Mouse (Mus musculus) kidney, adult 8-10 months (tissue): ENCODE data around the gene Sgsm2.
"Not testable (repeated sequence)": the region's sequence is repeated elsewhere in the genome, so short reads cannot be mapped to it uniquely, and the experiment has no call there.

Experiments
- DNase-seq, 2 experiments: peaks; one replicate each; pipeline ENCODE4 v3.0.0; 2022

The Sgsm2 gene

DNA sequence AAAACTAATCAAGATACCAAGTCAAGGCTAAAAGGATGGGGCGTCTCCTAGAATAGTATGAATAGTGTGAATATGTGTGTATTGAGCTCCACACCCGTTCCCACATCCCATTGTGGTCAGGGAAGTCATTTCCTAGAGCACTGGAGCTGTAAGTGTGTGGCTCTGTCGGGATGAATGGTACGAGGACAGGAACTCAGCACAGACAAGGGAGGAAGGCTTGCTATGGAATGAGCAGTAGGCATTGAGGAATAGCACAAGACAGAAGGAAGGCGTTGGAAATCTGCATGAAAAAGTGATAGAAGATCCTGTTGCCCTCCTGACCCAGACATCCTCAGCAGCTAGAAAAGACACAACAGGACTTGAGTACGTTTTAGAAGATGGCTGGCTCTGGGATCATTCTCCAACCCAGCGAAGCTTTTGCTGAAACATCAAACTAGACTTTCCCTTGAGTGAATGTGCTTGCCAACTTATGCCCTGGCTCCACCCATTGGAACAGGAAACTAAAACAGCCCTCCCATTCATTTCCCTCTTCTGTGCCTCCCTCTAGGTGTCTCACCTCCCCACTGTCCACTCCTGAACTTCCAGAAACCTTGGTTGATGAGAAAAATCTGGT is 69.0 kb downstream of the Sgsm2 start:
- DNase-seq: no peak

DNA sequence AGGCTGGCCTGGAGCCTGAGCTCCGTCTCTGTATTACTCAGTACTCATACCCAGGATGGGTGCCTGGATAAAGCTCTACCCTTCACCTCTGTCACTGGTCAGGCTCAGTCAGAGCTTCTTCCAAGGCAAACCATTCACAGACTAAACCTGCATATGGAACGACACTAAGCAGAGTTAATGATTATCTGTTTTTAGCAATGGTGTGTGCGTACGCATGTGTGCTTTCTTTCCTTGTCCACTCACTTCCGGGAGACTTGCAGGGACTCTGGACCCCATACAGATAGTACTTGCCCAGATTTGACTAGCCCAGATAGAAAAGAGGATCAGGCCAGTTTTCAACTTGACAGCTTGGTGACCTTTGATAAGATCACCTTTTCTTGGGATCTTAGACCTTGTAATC is 70.2 kb downstream of the Sgsm2 start:
- DNase-seq: peak; percentile 38 to 73

DNA sequence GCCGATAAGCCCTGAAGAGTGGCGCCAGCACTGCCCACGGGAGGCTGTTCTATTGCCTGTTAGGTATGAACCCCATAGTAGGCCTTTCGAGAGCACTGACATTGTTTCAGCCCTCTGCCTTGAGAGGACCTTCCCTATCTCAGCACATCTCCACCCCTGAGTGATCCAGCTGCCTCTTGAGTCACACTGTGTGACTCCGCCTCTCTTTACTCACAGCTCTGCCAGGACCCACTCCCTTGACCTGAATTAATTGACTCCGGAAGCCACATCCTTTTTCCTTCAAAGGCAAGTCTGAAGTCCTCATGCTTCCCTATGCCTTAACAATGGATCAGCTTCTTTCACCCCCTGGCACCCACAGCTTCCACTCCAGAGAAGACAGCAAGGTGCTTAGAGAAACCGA is 70.7 kb downstream of the Sgsm2 start:
- DNase-seq: peak; percentile 40 to 68

DNA sequence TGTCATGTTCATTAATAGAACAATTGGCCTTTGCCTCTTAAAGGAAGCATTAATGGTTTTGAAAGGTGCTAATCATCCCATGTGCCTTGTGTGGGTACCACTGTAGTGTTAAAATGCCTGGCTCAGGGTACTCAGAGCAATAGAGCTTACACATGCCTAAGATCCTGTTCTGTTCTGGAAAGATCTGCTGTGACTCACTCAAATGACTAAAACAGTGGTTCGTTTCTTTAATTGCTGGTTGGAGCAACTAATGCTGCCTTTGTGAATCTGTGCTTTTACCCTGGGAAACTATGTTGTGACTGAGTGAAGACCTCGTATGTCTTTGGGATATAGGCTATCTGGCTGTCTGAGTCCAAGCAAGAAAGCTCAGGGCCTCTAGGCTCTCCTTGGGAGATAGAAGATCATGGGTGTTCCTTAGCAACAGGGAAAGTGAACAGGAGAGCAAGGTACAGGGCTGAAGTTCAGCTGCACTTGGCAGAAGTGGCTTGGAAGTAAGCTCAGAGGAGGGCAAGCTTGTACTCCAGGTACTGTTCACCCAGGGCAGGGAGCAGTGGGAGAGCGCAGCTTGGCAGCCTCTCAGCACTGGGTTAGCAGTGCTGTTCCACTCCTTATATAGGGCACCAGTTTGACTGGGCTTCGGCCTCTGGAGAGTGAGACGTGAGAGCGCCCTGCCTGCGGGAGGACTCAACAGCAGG is 74.0 kb downstream of the Sgsm2 start:
- DNase-seq: peak; percentile 83 to 89

DNA sequence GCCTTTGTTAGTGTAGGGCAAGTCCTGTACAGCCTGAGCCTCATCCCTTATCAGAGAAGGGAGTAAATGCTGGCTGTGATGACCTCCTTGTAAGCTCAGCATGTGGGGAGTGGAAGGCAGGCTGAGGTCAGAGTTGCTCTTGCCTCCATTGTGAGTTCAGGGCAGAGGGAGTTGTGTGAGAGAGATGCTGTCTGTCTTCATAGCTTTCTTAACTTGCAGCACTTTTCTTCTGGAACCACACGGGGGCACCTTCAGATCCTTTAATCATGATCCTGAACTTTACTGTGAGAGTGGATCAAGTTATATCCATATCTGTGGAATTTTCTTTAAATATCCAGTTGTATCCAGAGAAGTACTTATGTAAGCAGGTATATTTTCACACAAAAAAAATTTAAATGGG is 75.4 kb downstream of the Sgsm2 start:
- peak; percentile 42 to 58 for DNase-seq

DNA sequence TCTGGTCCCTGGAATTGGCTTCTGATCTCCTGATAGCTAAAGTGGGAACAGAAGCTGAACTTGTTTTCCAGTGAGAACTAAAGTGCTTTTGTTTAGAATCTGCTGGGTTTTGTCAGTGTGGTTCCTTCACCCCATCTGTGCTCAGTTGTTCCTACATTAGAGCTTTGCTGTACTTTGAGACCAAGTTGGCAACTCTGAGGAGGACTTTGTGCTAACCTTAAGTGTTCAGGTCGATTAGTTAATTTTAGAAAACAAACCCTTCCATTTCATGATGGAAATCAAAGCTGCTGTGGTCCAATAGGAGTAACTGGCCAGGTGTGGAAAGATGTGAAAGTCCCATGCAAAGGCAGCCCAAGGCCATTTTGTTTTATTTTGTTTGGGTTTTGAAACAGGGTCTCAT is 75.9 kb downstream of the Sgsm2 start:
- DNase-seq: peak; percentile 29 to 43

DNA sequence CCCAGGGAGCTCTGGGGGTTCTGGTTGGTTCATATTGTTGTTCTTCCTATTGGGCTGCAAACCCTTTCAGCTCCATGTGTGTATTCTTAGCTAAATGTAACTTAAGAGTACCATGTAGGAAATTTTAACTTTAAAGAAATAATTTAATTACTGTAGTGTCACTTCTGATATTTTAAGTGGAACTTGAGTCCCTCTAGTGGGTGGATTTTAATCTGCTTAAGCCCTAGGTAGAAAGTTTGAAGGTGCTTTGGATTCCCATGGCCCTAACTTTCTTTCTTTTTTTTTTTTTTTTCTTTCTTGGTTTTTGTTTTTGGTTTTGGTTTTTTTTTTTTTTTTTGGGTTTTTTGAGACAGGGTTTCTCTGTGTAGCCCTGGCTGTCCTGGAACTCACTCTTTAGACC is 81.1 kb downstream of the Sgsm2 start:
- DNase-seq: no peak

DNA sequence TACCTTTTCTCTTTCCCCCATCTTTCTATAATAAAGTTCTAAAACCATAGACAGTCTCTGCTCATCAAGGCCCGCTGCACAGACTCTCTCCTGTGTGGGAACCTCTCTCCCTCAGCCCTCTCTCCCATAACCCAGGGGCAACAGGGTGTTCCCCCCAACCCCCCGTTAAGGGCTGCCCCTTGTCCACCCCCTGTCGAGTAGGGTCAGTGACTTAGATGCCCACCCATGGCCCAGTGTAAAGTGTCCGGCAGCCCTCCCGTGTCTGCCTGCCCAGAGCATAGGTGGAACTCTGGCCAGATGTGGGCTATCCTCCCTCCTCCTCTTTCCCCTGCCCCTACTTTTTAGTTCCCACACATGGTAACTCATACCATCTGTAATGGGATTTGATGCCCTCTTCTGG is 85.3 kb downstream of the Sgsm2 start:
- DNase-seq: no peak

DNA sequence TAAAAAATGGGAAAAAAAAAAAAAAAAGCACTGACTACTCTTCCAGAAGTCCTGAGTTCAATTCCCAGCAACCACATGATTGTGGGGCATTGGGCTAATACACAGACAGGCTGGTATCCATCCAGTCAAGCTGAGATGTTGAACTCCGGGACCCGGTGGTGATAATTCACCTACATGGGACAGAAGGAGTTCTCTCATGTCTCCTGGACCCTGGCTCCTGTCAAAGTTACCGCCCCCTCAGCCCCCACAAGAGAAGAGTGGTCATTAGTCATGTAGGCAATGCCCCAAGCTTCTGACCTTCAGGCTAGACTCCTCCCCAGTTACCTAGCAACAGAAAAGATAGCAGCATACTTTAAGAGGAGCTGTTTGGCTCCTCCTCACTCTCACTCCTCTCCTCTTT is 85.8 kb downstream of the Sgsm2 start:
- not testable (repeated sequence) for DNase-seq

DNA sequence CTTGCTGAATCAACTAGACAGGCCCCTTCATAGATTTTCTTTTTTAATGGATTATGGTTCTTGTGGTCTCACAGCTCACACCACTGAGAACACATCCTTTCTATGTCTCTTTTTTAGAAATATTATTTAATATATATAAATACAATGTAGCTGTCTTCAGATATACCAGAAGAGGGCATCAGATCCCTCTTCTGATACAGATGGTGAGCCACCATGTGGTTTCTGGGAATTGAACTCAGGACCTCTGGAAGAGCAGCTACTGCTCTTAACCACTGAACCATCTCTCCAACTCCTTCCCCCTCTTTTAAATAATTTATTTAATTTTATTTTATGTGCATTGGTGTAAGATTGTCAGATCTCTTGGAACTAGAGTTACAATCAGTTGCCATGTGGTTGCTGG is 86.7 kb downstream of the Sgsm2 start:
- no peak for DNase-seq

DNA sequence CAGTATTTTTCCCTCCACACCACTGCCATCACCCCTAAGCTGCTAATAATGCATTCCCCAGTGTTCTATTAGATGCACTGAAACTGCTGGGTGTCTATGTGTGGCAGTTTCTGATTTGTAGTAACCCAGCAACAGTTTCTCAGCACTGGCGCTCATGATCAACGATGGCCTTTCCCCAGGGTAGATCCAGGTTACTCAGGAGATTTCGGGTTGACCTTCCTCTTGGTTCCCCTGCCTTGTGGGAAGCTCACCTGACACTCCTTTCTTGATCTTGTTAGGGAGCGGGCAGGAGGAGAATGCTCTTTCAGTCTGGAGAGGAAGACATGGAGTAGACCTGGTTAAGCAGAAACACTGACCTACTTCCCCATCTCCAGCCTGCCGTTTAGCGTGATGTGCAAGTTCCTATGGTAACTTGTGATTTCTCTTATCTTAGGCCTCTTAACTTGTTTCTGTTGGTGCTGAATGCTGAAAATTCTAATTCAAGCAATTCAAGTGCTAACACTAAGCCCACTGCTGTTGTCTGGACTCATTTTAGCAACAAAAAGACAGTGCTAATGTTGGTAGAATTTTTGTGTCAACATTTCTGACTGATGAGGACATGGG is 88.5 kb downstream of the Sgsm2 start:
- no peak for DNase-seq

DNA sequence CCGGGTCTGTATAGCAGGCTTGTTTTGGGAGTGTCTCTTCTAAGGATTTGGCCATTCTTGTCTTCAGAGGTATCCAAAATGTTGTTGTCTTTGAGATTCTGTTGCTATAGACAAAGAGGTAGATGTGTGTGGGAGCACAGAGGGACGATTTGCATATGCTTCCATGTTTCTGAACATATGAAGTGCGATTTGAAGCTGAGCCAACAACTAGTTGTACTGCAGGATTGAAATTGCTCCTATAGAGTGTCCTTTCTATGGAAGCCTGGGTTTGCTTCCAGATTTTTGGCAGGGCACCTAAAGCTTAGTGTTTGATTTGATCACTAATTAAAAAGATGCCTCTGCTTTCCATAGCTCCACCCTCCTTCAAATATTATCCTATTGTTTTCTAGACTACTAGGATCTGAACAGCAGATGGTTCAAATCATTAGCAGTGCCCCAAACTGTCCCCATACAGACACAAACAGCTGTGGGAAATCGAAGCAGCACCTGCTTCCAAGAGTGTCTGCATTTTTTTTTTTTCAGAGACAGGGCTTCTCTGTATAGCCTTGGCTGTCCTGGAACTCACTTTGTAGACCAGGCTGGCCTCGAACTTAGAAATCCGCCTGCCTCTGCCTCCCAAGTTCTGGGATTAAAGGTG is 89.5 kb downstream of the Sgsm2 start:
- DNase-seq: no peak

DNA sequence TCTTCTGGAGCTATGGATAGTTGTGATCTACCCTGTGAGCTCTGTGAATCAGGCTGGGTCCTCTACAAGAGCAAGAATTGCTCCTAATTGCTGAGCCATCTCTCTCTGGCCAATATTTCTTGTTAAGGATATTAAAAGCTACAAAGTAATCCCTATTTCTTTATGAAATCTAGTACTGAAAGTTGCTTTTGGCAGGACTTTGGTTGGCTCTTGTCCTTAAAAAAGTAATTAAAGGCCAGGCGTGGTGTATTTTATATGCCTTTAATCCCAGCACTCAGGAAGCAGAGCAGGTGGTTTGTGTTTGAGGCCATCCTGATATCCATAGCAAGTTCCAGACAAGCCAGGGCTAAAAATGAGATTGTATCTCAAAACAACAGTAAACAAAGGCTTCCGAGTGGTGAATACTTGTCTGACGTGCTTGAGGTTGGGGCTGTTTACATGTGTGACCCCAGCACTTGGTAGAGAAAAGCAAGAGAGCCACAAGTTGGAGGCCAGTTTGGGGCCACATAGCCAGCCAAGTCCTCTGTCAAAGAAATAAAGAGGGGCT is 92.7 kb downstream of the Sgsm2 start:
- DNase-seq: no peak

DNA sequence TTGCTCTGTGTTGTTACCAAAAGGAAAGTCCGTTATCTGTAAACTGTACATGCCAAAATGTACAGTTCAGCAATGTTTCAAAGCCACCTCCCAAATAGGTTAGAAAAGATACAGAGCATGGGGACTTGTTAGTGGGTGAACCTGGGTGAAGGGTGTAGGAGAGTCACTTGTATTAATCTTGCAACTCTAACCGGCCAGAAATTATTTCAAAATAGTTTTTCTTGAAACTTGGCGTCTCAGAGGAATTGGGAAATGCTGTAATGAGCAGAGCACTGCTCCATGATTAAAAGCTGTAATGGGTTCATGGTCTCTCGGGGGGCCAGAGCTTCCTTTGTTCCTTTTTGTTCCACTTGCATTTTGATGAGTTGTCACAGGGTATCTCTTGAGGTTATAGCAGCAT is 96.2 kb downstream of the Sgsm2 start:
- DNase-seq: no peak
